Mouse (Mus musculus): ENCODE measurements around the gene Rgs10. TPM values are rescaled to one million over a fixed set of nuclear protein-coding genes. Genes with fewer than 3 reads are reported as not detected.

The Rgs10 gene
- polyA plus RNA-seq, 1 experiment, result 29.1 TPM

- DNase-seq (ENCODE audit: low read depth), result no peak
Measured at GRCm38 (mm10) chr7:128368828-128369227, 49.7 kb downstream of the Rgs10 start.

GRCm38 (mm10) chr7:128366654-128367053, 51.9 kb downstream of the Rgs10 start:
- DNase-seq (ENCODE audit: low read depth), result no peak
- TF ChIP-seq CTCF (IDR thresholded peaks at IDR 0.05; ENCODE audit: borderline replicate concordance, extremely low read depth, insufficient read depth, insufficient read length) (no peak), POLR2A (IDR thresholded peaks at IDR 0.05; ENCODE audit: borderline replicate concordance, extremely low read depth, insufficient read depth, insufficient read length, poor library complexity, severe bottlenecking) (no peak)

More at GRCm38 (mm10) chr7:128368828-128369227, 49.7 kb downstream of the Rgs10 start:
- TF ChIP-seq CTCF (IDR thresholded peaks at IDR 0.05; ENCODE audit: borderline replicate concordance, extremely low read depth, insufficient read depth, insufficient read length) (no peak), POLR2A (IDR thresholded peaks at IDR 0.05; ENCODE audit: borderline replicate concordance, extremely low read depth, insufficient read depth, insufficient read length, poor library complexity, severe bottlenecking) (no peak)

GRCm38 (mm10) chr7:128365096-128365715, 53.4 kb downstream of the Rgs10 start:
- no peak for TF ChIP-seq POLR2A (IDR thresholded peaks at IDR 0.05; ENCODE audit: borderline replicate concordance, extremely low read depth, insufficient read depth, insufficient read length, poor library complexity, severe bottlenecking)
- TF ChIP-seq CTCF (IDR thresholded peaks at IDR 0.05; ENCODE audit: borderline replicate concordance, extremely low read depth, insufficient read depth, insufficient read length), result no peak
- DNase-seq (ENCODE audit: low read depth), result no peak

GRCm38 (mm10) chr7:128364526-128364925, 54.0 kb downstream of the Rgs10 start:
- DNase-seq (ENCODE audit: low read depth), result no peak
- TF ChIP-seq POLR2A (IDR thresholded peaks at IDR 0.05; ENCODE audit: borderline replicate concordance, extremely low read depth, insufficient read depth, insufficient read length, poor library complexity, severe bottlenecking) (no peak), CTCF (IDR thresholded peaks at IDR 0.05; ENCODE audit: borderline replicate concordance, extremely low read depth, insufficient read depth, insufficient read length) (no peak)

GRCm38 (mm10) chr7:128363806-128364205, 54.8 kb downstream of the Rgs10 start:
- no peak for TF ChIP-seq CTCF (IDR thresholded peaks at IDR 0.05; ENCODE audit: borderline replicate concordance, extremely low read depth, insufficient read depth, insufficient read length)
- TF ChIP-seq POLR2A (IDR thresholded peaks at IDR 0.05; ENCODE audit: borderline replicate concordance, extremely low read depth, insufficient read depth, insufficient read length, poor library complexity, severe bottlenecking), result no peak
- no peak for DNase-seq (ENCODE audit: low read depth)

GRCm38 (mm10) chr7:128362916-128363315, 55.6 kb downstream of the Rgs10 start:
- TF ChIP-seq CTCF (IDR thresholded peaks at IDR 0.05; ENCODE audit: borderline replicate concordance, extremely low read depth, insufficient read depth, insufficient read length) (no peak), POLR2A (IDR thresholded peaks at IDR 0.05; ENCODE audit: borderline replicate concordance, extremely low read depth, insufficient read depth, insufficient read length, poor library complexity, severe bottlenecking) (no peak)
- DNase-seq (ENCODE audit: low read depth), result no peak

- no peak for TF ChIP-seq CTCF (IDR thresholded peaks at IDR 0.05; ENCODE audit: borderline replicate concordance, extremely low read depth, insufficient read depth, insufficient read length)
- no peak for TF ChIP-seq POLR2A (IDR thresholded peaks at IDR 0.05; ENCODE audit: borderline replicate concordance, extremely low read depth, insufficient read depth, insufficient read length, poor library complexity, severe bottlenecking)
- DNase-seq (ENCODE audit: low read depth), result no peak
Measured at GRCm38 (mm10) chr7:128359741-128360140, 58.8 kb downstream of the Rgs10 start.

GRCm38 (mm10) chr7:128359164-128359563, 59.4 kb downstream of the Rgs10 start:
- no peak for DNase-seq (ENCODE audit: low read depth)
- TF ChIP-seq POLR2A (IDR thresholded peaks at IDR 0.05; ENCODE audit: borderline replicate concordance, extremely low read depth, insufficient read depth, insufficient read length, poor library complexity, severe bottlenecking), result no peak
- no peak for TF ChIP-seq CTCF (IDR thresholded peaks at IDR 0.05; ENCODE audit: borderline replicate concordance, extremely low read depth, insufficient read depth, insufficient read length)

- no peak for TF ChIP-seq CTCF (IDR thresholded peaks at IDR 0.05; ENCODE audit: borderline replicate concordance, extremely low read depth, insufficient read depth, insufficient read length)
- no peak for TF ChIP-seq POLR2A (IDR thresholded peaks at IDR 0.05; ENCODE audit: borderline replicate concordance, extremely low read depth, insufficient read depth, insufficient read length, poor library complexity, severe bottlenecking)
- DNase-seq (ENCODE audit: low read depth), result no peak
Measured at GRCm38 (mm10) chr7:128358741-128359140, 59.8 kb downstream of the Rgs10 start.

GRCm38 (mm10) chr7:128356868-128357755, 61.4 kb downstream of the Rgs10 start:
- DNase-seq (ENCODE audit: low read depth), result peak; percentile 40
- TF ChIP-seq POLR2A (IDR thresholded peaks at IDR 0.05; ENCODE audit: borderline replicate concordance, extremely low read depth, insufficient read depth, insufficient read length, poor library complexity, severe bottlenecking) (no peak), CTCF (IDR thresholded peaks at IDR 0.05; ENCODE audit: borderline replicate concordance, extremely low read depth, insufficient read depth, insufficient read length) (peak; percentile 58; the same call in 1 of the 2 replicates)

- TF ChIP-seq POLR2A (IDR thresholded peaks at IDR 0.05; ENCODE audit: borderline replicate concordance, extremely low read depth, insufficient read depth, insufficient read length, poor library complexity, severe bottlenecking) (no peak), CTCF (IDR thresholded peaks at IDR 0.05; ENCODE audit: borderline replicate concordance, extremely low read depth, insufficient read depth, insufficient read length) (no peak)
Measured at GRCm38 (mm10) chr7:128355463-128355862, 63.1 kb downstream of the Rgs10 start.

More at GRCm38 (mm10) chr7:128355463-128355862, 63.1 kb downstream of the Rgs10 start:
- no peak for DNase-seq (ENCODE audit: low read depth)
